ENCODE assay signal across 21 mouse cellular contexts in the genomic region with DNA sequence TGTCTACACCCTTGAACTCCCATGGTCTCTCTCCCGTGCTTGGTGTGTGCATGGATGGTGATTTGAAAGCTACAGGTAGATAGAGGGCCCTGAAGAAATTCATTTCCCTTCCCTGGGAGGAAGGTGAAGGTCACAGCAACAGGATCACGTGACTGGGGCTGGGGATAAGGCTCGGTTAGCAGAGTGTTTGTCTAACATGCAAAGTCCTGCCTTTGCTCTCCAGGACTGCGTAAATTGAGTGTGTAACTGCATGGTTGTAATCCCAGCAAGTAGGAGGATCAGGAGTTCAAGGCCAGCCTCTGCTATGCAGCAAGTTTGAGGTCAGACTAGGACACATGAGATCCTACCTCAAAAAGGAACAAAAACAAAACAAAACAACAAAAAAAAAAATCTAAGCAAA. TPM values are rescaled to one million over a fixed set of nuclear protein-coding genes. Genes with fewer than 3 reads are reported as not detected.
DNase-seq lines count a peak whose midpoint lies in the region; ATAC-seq lines count a peak whose summit lies in the region.
"Had no signal": no experiment of that assay in that cellular context is flagged by ENCODE, and none has a peak within 500 bp of the region (broad histone marks: within the 10 kb centered on the region; RNA-seq: fewer than 3 reads in every experiment).

No protein-coding gene starts in this region.

- H3K9me3 ChIP-seq in kidney, embryonic 15.5 days (replicated peaks): no peaks in the 10 kb centered on the region
- H3K9me3 ChIP-seq in neural tube, embryonic 11.5 days (ENCODE audit: control insufficient read depth, low read length): no peaks in the 10 kb centered on the region
- no peaks in the 10 kb centered on the region for H3K9me3 ChIP-seq in stomach, embryonic 16.5 days (replicated peaks; ENCODE audit: control insufficient read depth, low read length)
- H3K9me3 ChIP-seq: forebrain, embryonic 10.5 days; forebrain, embryonic 13.5 days; hindbrain, embryonic 12.5 days; hindbrain, embryonic 15.5 days had no signal

- 60% methylated on average over 4 of the region's 4 CpGs for WGBS in kidney, embryonic 15.5 days
- 89% methylated on average over 4 of the region's 4 CpGs for WGBS in neural tube, embryonic 11.5 days
- WGBS in stomach, embryonic 16.5 days: 63% methylated on average over 4 of the region's 4 CpGs

- 0 out of 2 replicates have a peak, but pooled peaks cover 2% of the 10 kb centered on the region for H3K36me3 ChIP-seq in kidney, embryonic 15.5 days
- H3K36me3 ChIP-seq in neural tube, embryonic 11.5 days (ENCODE audit: control insufficient read depth, insufficient read depth, low read length): no peaks in the 10 kb centered on the region
- no peaks in the 10 kb centered on the region for H3K36me3 ChIP-seq in stomach, embryonic 16.5 days (ENCODE audit: control insufficient read depth, insufficient read depth, low read length)
- H3K36me3 ChIP-seq: hindbrain, embryonic 12.5 days; hindbrain, embryonic 15.5 days had no signal

- H3K27ac ChIP-seq in kidney, embryonic 15.5 days: no peak overlapping the region
- no peak overlapping the region for H3K27ac ChIP-seq in neural tube, embryonic 11.5 days (ENCODE audit: low read depth, low read length)
- H3K27ac ChIP-seq in stomach, embryonic 16.5 days (ENCODE audit: low read length): no peak overlapping the region
- H3K27ac ChIP-seq: forebrain, embryonic 10.5 days; forebrain, embryonic 13.5 days; hindbrain, embryonic 12.5 days; hindbrain, embryonic 15.5 days had no signal

- no peak overlapping the region for H3K9ac ChIP-seq in kidney, embryonic 15.5 days
- H3K9ac ChIP-seq in neural tube, embryonic 11.5 days (ENCODE audit: low read length): no peak overlapping the region
- H3K9ac ChIP-seq in stomach, embryonic 16.5 days (ENCODE audit: low read length): no peak overlapping the region
- H3K9ac ChIP-seq: forebrain, embryonic 13.5 days; forebrain, postnatal 0 days; hindbrain, embryonic 12.5 days; hindbrain, embryonic 15.5 days had no signal

- peak; percentile 41 for DNase-seq in kidney, adult 9 months
- peak; percentile 5 for DNase-seq in neural tube, embryonic 11.5 days (ENCODE audit: low spot score)
- no peak for DNase-seq in neural tube, embryonic 10.5 days (ENCODE audit: extremely low spot score, low spot score)
- no peak for DNase-seq in cerebellum, postnatal 4 days (ENCODE audit: low spot score in 2 of 2)
- DNase-seq: adrenal gland, postnatal 14 days; cerebellum, adult 11-12 months; cerebellum, adult 8-10 months; cerebellum, postnatal 10 days; cerebellum, postnatal 36 days; forebrain, postnatal 0 days; gastrocnemius, adult 2 months; gastrocnemius, postnatal 14 days; heart, adult 11 months had no signal

- ATAC-seq in kidney, embryonic 15.5 days (replicated peaks; ENCODE audit: low FRiP score): no peak
- ATAC-seq in neural tube, embryonic 11.5 days (ENCODE audit: insufficient read depth, low FRiP score, low TSS enrichment): no peak
- peak; percentile 20; the same call in 1 of the 2 replicates for ATAC-seq in stomach, embryonic 16.5 days (ENCODE audit: insufficient read depth, low FRiP score)
- ATAC-seq: CD4-positive, CD25-positive, alpha-beta regulatory T cell, adult 4 months; forebrain, embryonic 13.5 days; forebrain, postnatal 0 days had no signal

- peaks cover 65% of the 10 kb centered on the region for H3K4me1 ChIP-seq in kidney, embryonic 15.5 days
- H3K4me1 ChIP-seq in neural tube, embryonic 11.5 days (ENCODE audit: control insufficient read depth, insufficient read depth, low read length): peaks cover 17% of the 10 kb centered on the region
- peaks cover 36% of the 10 kb centered on the region for H3K4me1 ChIP-seq in stomach, embryonic 16.5 days (ENCODE audit: control insufficient read depth, insufficient read depth, low read length)

- H3K4me3 ChIP-seq in kidney, embryonic 15.5 days (replicated peaks): no peak overlapping the region
- H3K4me3 ChIP-seq in neural tube, embryonic 11.5 days (ENCODE audit: low read depth, low read length): no peak overlapping the region
- H3K4me3 ChIP-seq in stomach, embryonic 16.5 days (replicated peaks; ENCODE audit: low read length): no peak overlapping the region
- H3K4me3 ChIP-seq: forebrain, embryonic 10.5 days; forebrain, embryonic 13.5 days; gastrocnemius, adult 2 months; hindbrain, embryonic 12.5 days; hindbrain, embryonic 15.5 days had no signal

- no peak overlapping the region for H3K4me2 ChIP-seq in kidney, embryonic 15.5 days
- H3K4me2 ChIP-seq in neural tube, embryonic 11.5 days (ENCODE audit: low read depth): no peak overlapping the region
- H3K4me2 ChIP-seq in stomach, embryonic 16.5 days (ENCODE audit: low read depth, low read length): no peak overlapping the region
- H3K4me2 ChIP-seq: forebrain, embryonic 13.5 days; heart, embryonic 11.5 days; hindbrain, embryonic 12.5 days; hindbrain, embryonic 15.5 days had no signal

- no peaks in the 10 kb centered on the region for H3K27me3 ChIP-seq in kidney, embryonic 15.5 days
- no peaks in the 10 kb centered on the region for H3K27me3 ChIP-seq in neural tube, embryonic 11.5 days (ENCODE audit: control insufficient read depth, insufficient read depth, low read length)
- H3K27me3 ChIP-seq in stomach, embryonic 16.5 days (ENCODE audit: control insufficient read depth, insufficient read depth, low read length): no peaks in the 10 kb centered on the region
- H3K27me3 ChIP-seq: forebrain, embryonic 13.5 days; hindbrain, embryonic 12.5 days; hindbrain, embryonic 15.5 days had no signal

RNA-seq across cellular contexts. Expression of a gene that starts 32.7 kb away (rescaled TPM):
- 38.0 and 40.4 TPM in 2 replicates for polyA plus RNA-seq in kidney, embryonic 15.5 days (2015; fragmentation: Nextera tagmentation; extraction: Ambion mirVana)
- 56.2 and 64.9 TPM in 2 replicates for polyA plus RNA-seq in neural tube, embryonic 11.5 days (2014; fragmentation: Nextera tagmentation; extraction: Ambion mirVana)
- 50.0 and 53.2 TPM in 2 replicates for polyA plus RNA-seq in stomach, embryonic 16.5 days (2015; fragmentation: Nextera tagmentation; extraction: Ambion mirVana)

Comparison
In these comparisons a context has a peak if more than half of its experiments do, and no peak if none do; other contexts are left out.
1. DNase-seq: peak in kidney, adult 9 months (single experiment) and neural tube, embryonic 11.5 days (single experiment); none in neural tube, embryonic 10.5 days (single experiment) and cerebellum, postnatal 4 days (0 of 2).